Mouse (Mus musculus): ENCODE measurements around the gene Tfap4.
A peak's percentile ranks its signal among the peaks of the same experiment; 100 is the strongest.

GRCm38 (mm10) chr16:4560145-4560952 is 695 bp upstream of the Tfap4 start:
- TF ChIP-seq POLR2A (IDR thresholded peaks at IDR 0.05; ENCODE audit: low read depth, low read length) (0 out of 2 replicates have a peak, but pooled peaks have one; percentile 11), CTCF (IDR thresholded peaks at IDR 0.05; ENCODE audit: extremely low read depth, insufficient read length, insufficient replicate concordance, low read depth, low read length) (peak; percentile 74; the same call in 1 of the 2 replicates)
